Mouse (Mus musculus) embryonic facial prominence, embryonic 14.5 days (tissue): ENCODE data around the gene Pcif1. TPM values are rescaled to one million over a fixed set of nuclear protein-coding genes. Genes with fewer than 3 reads are reported as not detected.

Source experiments
- ATAC-seq: fragments of 200-750 bp; cut with Nextera tagmentation; 2 replicates; pipeline ENCODE4 v1.8.0; 2017; ENCODE audit warnings: low read depth, moderate number of reproducible peaks, moderate TSS enrichment
- DNase-seq: peaks from one replicate; pipeline ENCODE4 v3.0.0-alpha.2; 2015; ENCODE audit warnings: low spot score
- H3K27ac ChIP-seq: fragments of 300-500 bp; sonication (generic); replicated peaks from 2 replicates; pipeline ENCODE4 v1.5.1; 2014; ENCODE audit warnings: low read depth, mild to moderate bottlenecking, low read length, moderate library complexity
- H3K27me3 ChIP-seq: fragments of 300-500 bp; sonication (generic); replicated peaks from 2 replicates; pipeline ENCODE4 v1.6.1; 2014; ENCODE audit warnings: low read length; ENCODE audit not compliant: control insufficient read depth, insufficient read depth
- H3K36me3 ChIP-seq: fragments of 300-500 bp; sonication (generic); 2 replicates; pipeline ENCODE4 v1.6.1; 2014; ENCODE audit warnings: low read length, mixed read lengths; ENCODE audit not compliant: control insufficient read depth, insufficient read depth
- H3K4me1 ChIP-seq: fragments of 300-500 bp; sonication (generic); 2 replicates; pipeline ENCODE4 v1.6.1; 2014; ENCODE audit warnings: antibody characterized with exemption, low read length; ENCODE audit not compliant: control insufficient read depth, insufficient read depth
- H3K4me2 ChIP-seq: fragments of 300-500 bp; sonication (generic); 2 replicates; pipeline ENCODE4 v1.6.1; 2014; ENCODE audit warnings: low read depth, mild to moderate bottlenecking, low read length, moderate library complexity, mixed read lengths
- H3K4me3 ChIP-seq: fragments of 300-500 bp; sonication (generic); 2 replicates; pipeline ENCODE4 v1.5.1; 2014; ENCODE audit warnings: low read depth, mild to moderate bottlenecking, low read length
- H3K9ac ChIP-seq: fragments of 300-500 bp; sonication (generic); 2 replicates; pipeline ENCODE4 v1.6.1; 2014; ENCODE audit warnings: low read depth, mild to moderate bottlenecking, low read length, moderate library complexity, mixed read lengths
- H3K9me3 ChIP-seq: fragments of 300-500 bp; sonication (generic); 2 replicates; pipeline ENCODE4 v1.6.1; 2016; ENCODE audit warnings: low read length; ENCODE audit not compliant: control insufficient read depth
- WGBS: fragments of 180-500 bp; shearing (Covaris S2); extraction: QIAGEN DNeasy Blood & Tissue Kit; methylation state at CpG from one replicate; pipeline ENCODE4 v1.1.7; 2014; 5-methylcytosine and 5-hydroxymethylcytosine counted together
- polyA plus RNA-seq: library from polyadenylated mRNA; unstranded; fragments of >200 nt; fragmentation: Nextera tagmentation; extraction: Ambion mirVana; gene quantifications from 2 replicates; pipeline ENCODE4 v1.2.1, GENCODE M21; 2014

Pcif1 gene
- polyA plus RNA-seq, 1 experiment from 2014 or later: 56.9 TPM

DNA sequence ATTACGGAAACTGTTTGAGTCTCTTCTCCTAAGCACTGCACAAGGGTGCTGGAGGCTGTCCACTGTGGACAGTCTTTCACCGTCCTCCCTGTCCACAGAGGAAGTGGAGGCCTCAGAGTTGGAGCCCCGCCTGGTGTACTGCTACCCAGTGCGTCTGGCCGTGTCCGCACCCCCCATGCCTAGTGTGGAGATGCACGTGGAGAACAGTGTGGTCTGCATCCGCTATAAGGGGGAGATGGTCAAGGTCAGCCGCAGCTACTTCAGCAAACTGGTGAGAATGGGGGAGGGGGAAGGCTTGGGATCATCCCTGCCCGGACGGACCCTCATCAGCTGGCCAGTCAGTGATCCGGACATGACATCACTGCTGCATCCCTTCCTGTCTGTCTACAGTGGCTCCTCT is 9.9 kb downstream of the Pcif1 start:
- 77% methylated on average over 12 of the region's 12 CpGs for WGBS
- no peak for DNase-seq
- no peak overlapping the region for H3K4me2 ChIP-seq
- no peak for ATAC-seq
- no peaks in the 10 kb centered on the region for H3K27me3 ChIP-seq
- H3K36me3 ChIP-seq: peaks cover 97% of the 10 kb centered on the region
- no peak overlapping the region for H3K4me3 ChIP-seq
- no peak overlapping the region for H3K27ac ChIP-seq
- H3K9ac ChIP-seq: no peak overlapping the region
- no peaks in the 10 kb centered on the region for H3K4me1 ChIP-seq
- no peaks in the 10 kb centered on the region for H3K9me3 ChIP-seq

DNA sequence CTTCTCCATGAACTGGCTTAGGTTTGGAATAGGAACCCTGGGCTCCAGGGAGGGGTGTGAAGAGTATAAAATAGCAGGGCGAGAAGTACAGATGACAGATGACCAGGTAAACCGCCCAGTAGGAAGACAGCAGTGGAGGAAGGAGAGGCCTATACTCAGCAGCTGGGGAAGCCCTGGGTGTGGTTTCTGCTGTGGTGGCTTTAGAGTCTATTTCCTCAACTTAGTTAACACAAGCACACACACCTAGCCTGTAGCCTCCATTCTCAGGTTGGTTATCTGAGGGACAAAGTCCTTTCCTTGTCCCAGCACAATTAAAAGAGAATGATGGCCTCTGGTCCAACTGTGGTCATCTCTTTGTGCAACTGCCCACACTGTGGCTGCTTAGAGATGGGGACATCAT is 10.9 kb downstream of the Pcif1 start:
- Histone ChIP-seq H3K27ac (no peak overlapping the region), H3K9me3 (no peaks in the 10 kb centered on the region), H3K27me3 (no peaks in the 10 kb centered on the region), H3K4me1 (no peaks in the 10 kb centered on the region), H3K36me3 (peaks cover 97% of the 10 kb centered on the region), H3K4me3 (no peak overlapping the region), H3K4me2 (no peak overlapping the region), H3K9ac (no peak overlapping the region)
- DNase-seq: no peak
- WGBS: 84% methylated on average over 2 of the region's 2 CpGs
- ATAC-seq: no peak

DNA sequence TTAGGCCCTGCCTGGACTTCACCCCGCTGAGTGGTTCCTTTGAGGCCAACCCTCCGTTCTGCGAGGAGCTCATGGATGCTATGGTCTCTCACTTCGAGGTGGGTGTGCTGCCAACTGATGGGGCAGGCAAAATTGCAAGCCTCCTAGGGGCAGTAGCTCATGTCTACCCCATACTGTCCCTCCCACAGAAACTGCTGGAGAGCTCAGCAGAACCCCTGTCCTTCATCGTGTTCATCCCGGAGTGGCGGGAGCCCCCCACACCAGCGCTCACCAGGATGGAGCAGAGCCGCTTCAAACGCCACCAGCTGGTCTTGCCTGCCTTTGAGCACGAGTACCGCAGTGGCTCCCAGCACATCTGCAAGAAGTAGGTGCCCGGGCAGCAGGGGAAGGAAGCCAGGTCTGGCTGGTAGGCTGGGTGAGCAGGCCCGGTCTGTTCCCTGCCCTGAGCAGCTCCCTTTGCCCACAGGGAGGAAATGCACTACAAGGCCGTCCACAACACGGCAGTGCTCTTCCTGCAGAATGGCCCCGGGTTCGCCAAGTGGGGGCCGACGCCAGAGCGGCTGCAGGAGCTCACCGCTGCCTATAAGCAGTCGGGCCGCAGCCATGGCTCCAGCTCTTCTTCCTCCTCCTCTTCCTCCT is 11.4 kb downstream of the Pcif1 start:
- H3K4me2 ChIP-seq: no peak overlapping the region
- WGBS: 94% methylated on average over 24 of the region's 24 CpGs
- H3K36me3 ChIP-seq: peaks cover 97% of the 10 kb centered on the region
- H3K27me3 ChIP-seq: no peaks in the 10 kb centered on the region
- H3K9ac ChIP-seq: no peak overlapping the region
- H3K4me1 ChIP-seq: no peaks in the 10 kb centered on the region
- ATAC-seq: no peak
- H3K27ac ChIP-seq: no peak overlapping the region
- H3K9me3 ChIP-seq: no peaks in the 10 kb centered on the region
- DNase-seq: no peak
- H3K4me3 ChIP-seq: no peak overlapping the region

DNA sequence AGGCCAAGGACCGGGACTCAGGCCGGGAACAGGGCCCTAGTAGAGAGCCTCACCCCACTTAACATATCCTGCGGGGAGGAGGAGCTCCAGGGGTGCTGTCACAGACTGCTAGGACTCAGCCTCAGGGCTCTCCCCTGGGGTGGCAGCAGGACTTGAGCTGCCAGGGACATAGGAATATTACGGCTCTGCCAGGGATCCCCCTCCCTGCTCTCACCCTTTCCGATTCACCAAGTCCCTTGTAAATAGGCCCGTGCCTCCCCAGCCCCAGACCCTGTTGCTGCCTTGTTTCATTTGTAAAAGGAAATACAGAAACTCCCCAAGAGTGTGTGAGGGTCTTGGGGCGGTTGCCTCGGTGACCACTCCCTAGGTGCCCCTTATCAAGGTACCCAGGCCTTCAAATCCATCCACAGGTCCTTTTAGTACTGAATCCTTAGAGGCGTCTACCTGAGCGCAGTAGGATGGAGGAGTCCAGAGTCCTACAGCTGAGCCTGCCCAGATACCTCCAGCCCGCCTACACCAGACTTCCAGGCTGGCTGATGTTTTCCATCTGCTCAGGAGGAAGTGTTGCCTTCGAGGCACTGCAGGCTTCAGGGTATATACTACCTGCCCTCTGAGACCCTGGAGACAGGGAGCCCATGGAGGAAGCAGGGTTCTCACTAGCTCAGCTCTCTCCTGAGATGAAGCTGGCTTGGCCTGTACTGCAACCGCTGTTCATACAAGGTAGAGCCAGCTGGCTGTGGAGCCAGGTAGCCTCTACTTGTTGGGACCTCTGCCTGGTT is 12.1 kb downstream of the Pcif1 start:
- Histone ChIP-seq H3K4me1 (no peaks in the 10 kb centered on the region), H3K9me3 (no peaks in the 10 kb centered on the region), H3K4me2 (no peak overlapping the region), H3K9ac (no peak overlapping the region), H3K27me3 (no peaks in the 10 kb centered on the region), H3K27ac (no peak overlapping the region), H3K4me3 (no peak overlapping the region), H3K36me3 (peaks cover 100% of the 10 kb centered on the region)
- ATAC-seq (no peak), DNase-seq (no peak)
- 76% methylated on average over 13 of the region's 13 CpGs for WGBS

DNA sequence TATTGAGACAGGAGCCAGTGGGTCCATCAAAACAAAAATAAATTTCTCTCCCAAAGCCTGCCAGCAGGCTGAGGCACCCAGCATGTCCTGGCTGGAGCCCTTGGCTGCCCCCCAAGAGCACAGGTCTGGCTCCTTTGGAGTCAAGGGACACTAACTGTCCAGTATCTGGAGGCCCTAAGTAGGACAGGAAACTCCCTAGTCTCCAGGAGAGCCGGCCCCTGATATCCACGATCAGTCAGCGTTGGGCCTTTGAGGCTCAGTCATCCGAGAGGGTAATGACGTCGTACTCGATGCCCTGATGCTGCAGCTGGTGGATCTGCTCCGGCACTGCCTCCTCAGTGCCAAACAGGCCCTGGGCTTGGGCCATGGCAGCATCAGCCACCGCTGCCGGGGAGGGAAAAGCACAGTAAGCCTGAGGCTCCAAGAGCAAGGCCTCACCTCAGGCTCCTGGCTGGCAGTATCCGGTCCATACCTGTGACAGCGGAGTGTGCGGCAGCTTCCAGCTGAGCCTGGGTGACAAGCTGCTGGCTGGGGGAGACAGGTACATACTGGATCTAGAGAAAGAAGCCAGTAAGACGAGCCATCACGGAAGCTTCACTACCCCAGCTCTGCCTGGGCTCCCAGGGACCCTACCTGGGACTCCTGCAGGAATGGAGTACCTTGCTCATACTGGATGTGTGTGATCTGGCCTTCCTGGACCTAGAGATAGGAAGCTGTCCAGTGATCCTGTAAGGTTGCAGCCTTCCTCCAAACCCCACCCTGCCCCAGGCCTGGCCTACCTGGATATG is 13.0 kb downstream of the Pcif1 start:
- Histone ChIP-seq H3K27me3 (no peaks in the 10 kb centered on the region), H3K4me2 (no peak overlapping the region), H3K9ac (no peak overlapping the region), H3K9me3 (no peaks in the 10 kb centered on the region), H3K36me3 (peaks cover 100% of the 10 kb centered on the region), H3K4me3 (no peak overlapping the region), H3K4me1 (no peaks in the 10 kb centered on the region), H3K27ac (no peak overlapping the region)
- DNase-seq (no peak), ATAC-seq (no peak)
- WGBS: 89% methylated on average over 14 of the region's 15 CpGs

DNA sequence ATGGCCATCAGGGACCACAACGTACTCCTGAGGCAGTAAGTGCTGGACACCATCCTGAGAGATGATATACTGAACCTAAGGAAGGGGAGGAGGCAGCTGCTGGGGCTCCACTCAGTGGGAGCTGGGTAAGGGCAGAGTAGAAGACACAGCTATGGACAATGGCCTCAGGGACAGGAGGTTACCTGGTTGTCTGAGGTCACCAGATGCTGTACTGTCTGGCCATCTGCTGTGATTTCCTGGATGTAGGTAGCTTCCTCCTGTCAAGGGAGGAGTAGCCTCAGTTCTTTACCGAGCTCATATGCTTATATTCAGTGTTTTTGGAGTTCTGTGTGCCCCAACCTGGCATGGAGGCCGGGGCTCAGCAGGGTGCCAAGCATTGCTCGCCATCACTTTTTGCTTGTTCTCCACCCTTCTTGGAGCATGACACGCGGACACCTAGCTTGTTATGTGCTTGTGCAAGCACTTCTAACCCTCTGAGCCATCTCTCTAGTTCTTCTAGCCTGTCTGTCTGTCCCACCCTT is 13.7 kb downstream of the Pcif1 start:
- no peak overlapping the region for H3K4me3 ChIP-seq
- H3K27me3 ChIP-seq: no peaks in the 10 kb centered on the region
- no peak overlapping the region for H3K9ac ChIP-seq
- DNase-seq (no peak), ATAC-seq (no peak)
- H3K36me3 ChIP-seq: peaks cover 100% of the 10 kb centered on the region
- H3K4me1 ChIP-seq: no peaks in the 10 kb centered on the region
- WGBS: 89% methylated on average over 6 of the region's 6 CpGs
- H3K27ac ChIP-seq: no peak overlapping the region
- H3K9me3 ChIP-seq: no peaks in the 10 kb centered on the region
- H3K4me2 ChIP-seq: no peak overlapping the region

DNA sequence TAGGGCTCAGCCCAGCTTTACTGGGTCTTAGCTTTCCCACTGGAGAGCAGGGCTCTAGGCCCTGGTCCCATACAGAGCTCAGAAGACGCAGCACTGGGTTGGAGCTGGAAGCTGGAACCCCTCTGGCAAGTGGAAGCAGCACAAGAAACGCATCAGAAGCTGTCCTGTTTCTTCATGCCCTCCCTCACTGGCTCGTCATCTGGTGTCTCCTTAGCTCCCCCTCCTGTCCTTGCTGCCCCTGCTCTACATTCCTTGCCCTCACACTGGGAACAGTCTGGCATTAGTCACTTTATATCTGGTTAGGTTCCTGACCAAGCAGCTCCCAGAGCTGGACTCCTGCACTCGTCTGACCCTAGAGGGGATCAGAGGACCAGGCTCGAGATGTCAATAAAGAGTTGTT is 14.9 kb downstream of the Pcif1 start:
- ATAC-seq (no peak), DNase-seq (no peak)
- Histone ChIP-seq H3K4me1 (no peaks in the 10 kb centered on the region), H3K9ac (no peak overlapping the region), H3K27me3 (no peaks in the 10 kb centered on the region), H3K9me3 (no peaks in the 10 kb centered on the region), H3K4me3 (no peak overlapping the region), H3K27ac (no peak overlapping the region), H3K36me3 (peaks cover 100% of the 10 kb centered on the region), H3K4me2 (no peak overlapping the region)
- WGBS: 66% methylated on average over 5 of the region's 5 CpGs

DNA sequence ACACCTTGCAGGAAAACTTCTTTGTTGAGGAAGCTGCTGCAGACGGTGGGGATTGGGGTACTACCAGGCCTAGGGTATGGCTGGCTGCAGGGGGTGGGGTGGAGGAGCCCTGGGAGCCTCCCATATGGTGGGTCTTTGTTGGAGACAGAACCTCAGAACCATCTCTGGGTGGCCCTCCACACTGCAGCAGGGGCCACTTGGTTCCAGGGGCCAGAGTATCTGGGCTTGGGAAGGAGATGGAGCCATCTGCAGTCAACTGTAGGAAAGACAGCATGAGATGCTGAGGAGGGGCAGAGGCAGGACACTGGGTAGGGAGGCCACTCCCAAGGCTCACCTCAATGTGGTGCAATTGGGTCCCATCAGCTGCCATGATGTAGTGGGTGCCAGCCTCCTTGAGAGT is 15.5 kb downstream of the Pcif1 start:
- H3K4me1 ChIP-seq: no peaks in the 10 kb centered on the region
- no peaks in the 10 kb centered on the region for H3K27me3 ChIP-seq
- ATAC-seq (no peak), DNase-seq (no peak)
- no peak overlapping the region for H3K4me2 ChIP-seq
- H3K4me3 ChIP-seq: no peak overlapping the region
- no peak overlapping the region for H3K9ac ChIP-seq
- no peak overlapping the region for H3K27ac ChIP-seq
- 70% methylated on average over 1 of the region's 1 CpGs for WGBS
- H3K9me3 ChIP-seq: no peaks in the 10 kb centered on the region
- peaks cover 100% of the 10 kb centered on the region for H3K36me3 ChIP-seq
